Mouse (Mus musculus): ENCODE measurements around the gene Igfbp7.
A peak's percentile ranks its signal among the peaks of the same experiment; 100 is the strongest.

DNA sequence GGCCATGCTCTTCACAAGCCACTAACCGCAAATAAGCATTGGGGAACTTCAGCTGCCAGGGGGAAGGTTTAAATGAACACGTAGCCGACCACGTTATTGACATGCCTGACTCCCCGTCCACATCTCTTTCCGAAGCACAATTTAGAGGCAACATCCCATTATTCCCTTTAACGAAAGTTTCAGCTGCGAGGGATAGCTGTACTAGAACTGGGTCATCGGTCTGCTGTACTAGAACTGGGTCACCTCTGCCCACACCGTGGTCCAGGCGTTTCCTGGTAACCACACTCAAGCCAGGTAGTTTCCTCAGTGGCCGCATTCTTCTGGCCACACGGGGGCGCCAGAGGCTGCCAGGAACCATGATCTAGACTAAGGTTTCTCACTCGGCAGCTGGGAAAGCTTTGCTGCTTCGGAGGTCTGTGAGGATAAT is 53.5 kb downstream of the Igfbp7 start:
- TF ChIP-seq CTCF (IDR thresholded peaks at IDR 0.05), result peak; percentile 100; the same call in 1 of the 2 replicates
- no peak for TF ChIP-seq POLR2A (IDR thresholded peaks at IDR 0.05; ENCODE audit: insufficient read depth, low read depth, low read length)

All from heart, adult 2 months (tissue).